Mouse (Mus musculus) natural killer cell, adult 2 months (primary cell): ENCODE results near the gene Gpr156.
A peak's percentile ranks its signal among the peaks of the same experiment; 100 is the strongest.

Experiments used
- DNase-seq, 2 experiments: peaks; one replicate each; pipeline ENCODE4 v3.0.0; 2022; ENCODE audit warnings: low spot score in 2 of 2

Gpr156 gene

GRCm38 (mm10) chr16:37916818-37917201 is 514 bp downstream of the Gpr156 start:
- peak in 1 of 2 experiments; percentile 25 for DNase-seq

GRCm38 (mm10) chr16:37919000-37919399 is 2.7 kb downstream of the Gpr156 start:
- no peak for DNase-seq

GRCm38 (mm10) chr16:37920842-37921409 is 4.6 kb downstream of the Gpr156 start:
- no peak for DNase-seq

- DNase-seq, result no peak
Measured at GRCm38 (mm10) chr16:37926087-37926486, 9.8 kb downstream of the Gpr156 start.

- no peak for DNase-seq
Measured at GRCm38 (mm10) chr16:37927117-37927516, 10.8 kb downstream of the Gpr156 start.

- DNase-seq, result no peak
Measured at GRCm38 (mm10) chr16:37929006-37929405, 12.7 kb downstream of the Gpr156 start.

GRCm38 (mm10) chr16:37929626-37930025 is 13.3 kb downstream of the Gpr156 start:
- no peak for DNase-seq

GRCm38 (mm10) chr16:37934932-37935331 is 18.6 kb downstream of the Gpr156 start:
- DNase-seq, result no peak

GRCm38 (mm10) chr16:37937276-37937675 is 21.0 kb downstream of the Gpr156 start:
- DNase-seq, result no peak

GRCm38 (mm10) chr16:37938125-37939081 is 22.1 kb downstream of the Gpr156 start:
- DNase-seq, result no peak

GRCm38 (mm10) chr16:37939082-37939863 is 23.0 kb downstream of the Gpr156 start:
- no peak for DNase-seq

GRCm38 (mm10) chr16:37940291-37940690 is 24.0 kb downstream of the Gpr156 start:
- no peak for DNase-seq

GRCm38 (mm10) chr16:37943701-37944100 is 27.4 kb downstream of the Gpr156 start:
- no peak for DNase-seq

- DNase-seq, result no peak
Measured at GRCm38 (mm10) chr16:37945031-37945796, 28.9 kb downstream of the Gpr156 start.

- DNase-seq, result peak in 1 of 2 experiments; percentile 33
Measured at GRCm38 (mm10) chr16:37947160-37947559, 30.9 kb downstream of the Gpr156 start.

- DNase-seq, result no peak
Measured at GRCm38 (mm10) chr16:37948365-37948764, 32.1 kb downstream of the Gpr156 start.

GRCm38 (mm10) chr16:37951171-37951570 is 34.9 kb downstream of the Gpr156 start:
- no peak for DNase-seq

GRCm38 (mm10) chr16:37953186-37953585 is 36.9 kb downstream of the Gpr156 start:
- no peak for DNase-seq

GRCm38 (mm10) chr16:37953991-37954942 is 38.0 kb downstream of the Gpr156 start:
- no peak for DNase-seq

GRCm38 (mm10) chr16:37955336-37955917 is 39.1 kb downstream of the Gpr156 start:
- no peak for DNase-seq
